Mouse (Mus musculus): ENCODE measurements around the gene Gdf5. TPM values are rescaled to one million over a fixed set of nuclear protein-coding genes. Genes with fewer than 3 reads are reported as not detected.

Gdf5 gene
- 0.17 and 0.36 TPM in 2 replicates for polyA plus RNA-seq (2012; rRNA removed)

GRCm38 (mm10) chr2:155945124-155945523, at the start of gene Gdf5:
Gene Gdf5, minus strand, starts transcription at chr2:155945367.
- Histone ChIP-seq H3K4me1 (ENCODE audit: control insufficient read depth, insufficient read depth, low read length) (no peaks in the 10 kb centered on the region), H3K4me3 (ENCODE audit: insufficient read depth, low read length) (no peak within 1 kb of the TSS), H3K27ac (ENCODE audit: insufficient read depth, low read length) (no peak within 1 kb of the TSS)
- TF ChIP-seq POLR2A (IDR thresholded peaks at IDR 0.05; ENCODE audit: extremely low read depth, insufficient read depth, low read length) (no peak), CTCF (IDR thresholded peaks at IDR 0.05; ENCODE audit: extremely low read depth, insufficient read depth, low read length) (no peak)

- TF ChIP-seq POLR2A (IDR thresholded peaks at IDR 0.05; ENCODE audit: extremely low read depth, insufficient read depth, low read length), result no peak
- Histone ChIP-seq H3K4me1 (ENCODE audit: control insufficient read depth, insufficient read depth, low read length) (no peaks in the 10 kb centered on the region), H3K27ac (ENCODE audit: insufficient read depth, low read length) (no peak overlapping the region), H3K4me3 (ENCODE audit: insufficient read depth, low read length) (no peak overlapping the region)
Observed at GRCm38 (mm10) chr2:155991863-155992321, 46.7 kb upstream of the Gdf5 start.

- TF ChIP-seq CTCF (IDR thresholded peaks at IDR 0.05; ENCODE audit: extremely low read depth, insufficient read depth, low read length), result no peak
- TF ChIP-seq POLR2A (IDR thresholded peaks at IDR 0.05; ENCODE audit: extremely low read depth, insufficient read depth, low read length), result no peak
- H3K27ac ChIP-seq (ENCODE audit: insufficient read depth, low read length), result no peak overlapping the region
- no peak overlapping the region for H3K4me3 ChIP-seq (ENCODE audit: insufficient read depth, low read length)
- no peaks in the 10 kb centered on the region for H3K4me1 ChIP-seq (ENCODE audit: control insufficient read depth, insufficient read depth, low read length)
Observed at GRCm38 (mm10) chr2:155991151-155991550, 46.0 kb upstream of the Gdf5 start.

- Histone ChIP-seq H3K4me3 (ENCODE audit: insufficient read depth, low read length) (no peak overlapping the region), H3K27ac (ENCODE audit: insufficient read depth, low read length) (no peak overlapping the region), H3K4me1 (ENCODE audit: control insufficient read depth, insufficient read depth, low read length) (no peaks in the 10 kb centered on the region)
- TF ChIP-seq CTCF (IDR thresholded peaks at IDR 0.05; ENCODE audit: extremely low read depth, insufficient read depth, low read length) (no peak), POLR2A (IDR thresholded peaks at IDR 0.05; ENCODE audit: extremely low read depth, insufficient read depth, low read length) (no peak)
Observed at GRCm38 (mm10) chr2:155989085-155989484, 43.9 kb upstream of the Gdf5 start.

- no peak for TF ChIP-seq POLR2A (IDR thresholded peaks at IDR 0.05; ENCODE audit: extremely low read depth, insufficient read depth, low read length)
- no peak for TF ChIP-seq CTCF (IDR thresholded peaks at IDR 0.05; ENCODE audit: extremely low read depth, insufficient read depth, low read length)
- Histone ChIP-seq H3K4me3 (ENCODE audit: insufficient read depth, low read length) (no peak overlapping the region), H3K27ac (ENCODE audit: insufficient read depth, low read length) (no peak overlapping the region), H3K4me1 (ENCODE audit: control insufficient read depth, insufficient read depth, low read length) (no peaks in the 10 kb centered on the region)
Observed at GRCm38 (mm10) chr2:155987131-155987530, 42.0 kb upstream of the Gdf5 start.

- no peak for TF ChIP-seq POLR2A (IDR thresholded peaks at IDR 0.05; ENCODE audit: extremely low read depth, insufficient read depth, low read length)
- Histone ChIP-seq H3K4me1 (ENCODE audit: control insufficient read depth, insufficient read depth, low read length) (no peaks in the 10 kb centered on the region), H3K27ac (ENCODE audit: insufficient read depth, low read length) (no peak overlapping the region)
Observed at GRCm38 (mm10) chr2:155985776-155986175, 40.6 kb upstream of the Gdf5 start.

GRCm38 (mm10) chr2:155979328-155979991, 34.3 kb upstream of the Gdf5 start:
- Histone ChIP-seq H3K4me1 (ENCODE audit: control insufficient read depth, insufficient read depth, low read length) (no peaks in the 10 kb centered on the region), H3K27ac (ENCODE audit: insufficient read depth, low read length) (no peak overlapping the region), H3K4me3 (ENCODE audit: insufficient read depth, low read length) (no peak overlapping the region)
- no peak for TF ChIP-seq CTCF (IDR thresholded peaks at IDR 0.05; ENCODE audit: extremely low read depth, insufficient read depth, low read length)
- no peak for TF ChIP-seq POLR2A (IDR thresholded peaks at IDR 0.05; ENCODE audit: extremely low read depth, insufficient read depth, low read length)

More at GRCm38 (mm10) chr2:155985776-155986175, 40.6 kb upstream of the Gdf5 start:
- no peak overlapping the region for H3K4me3 ChIP-seq (ENCODE audit: insufficient read depth, low read length)

- H3K4me1 ChIP-seq (ENCODE audit: control insufficient read depth, insufficient read depth, low read length), result no peaks in the 10 kb centered on the region
- no peak overlapping the region for H3K27ac ChIP-seq (ENCODE audit: insufficient read depth, low read length)
- TF ChIP-seq CTCF (IDR thresholded peaks at IDR 0.05; ENCODE audit: extremely low read depth, insufficient read depth, low read length) (no peak), POLR2A (IDR thresholded peaks at IDR 0.05; ENCODE audit: extremely low read depth, insufficient read depth, low read length) (no peak)
- no peak overlapping the region for H3K4me3 ChIP-seq (ENCODE audit: insufficient read depth, low read length)
Observed at GRCm38 (mm10) chr2:155974087-155974731, 29.0 kb upstream of the Gdf5 start.

GRCm38 (mm10) chr2:155973348-155973747, 28.2 kb upstream of the Gdf5 start:
- TF ChIP-seq POLR2A (IDR thresholded peaks at IDR 0.05; ENCODE audit: extremely low read depth, insufficient read depth, low read length) (no peak), CTCF (IDR thresholded peaks at IDR 0.05; ENCODE audit: extremely low read depth, insufficient read depth, low read length) (no peak)
- no peaks in the 10 kb centered on the region for H3K4me1 ChIP-seq (ENCODE audit: control insufficient read depth, insufficient read depth, low read length)
- H3K4me3 ChIP-seq (ENCODE audit: insufficient read depth, low read length), result no peak overlapping the region
- H3K27ac ChIP-seq (ENCODE audit: insufficient read depth, low read length), result no peak overlapping the region

- Histone ChIP-seq H3K4me3 (ENCODE audit: insufficient read depth, low read length) (no peak overlapping the region), H3K27ac (ENCODE audit: insufficient read depth, low read length) (no peak overlapping the region), H3K4me1 (ENCODE audit: control insufficient read depth, insufficient read depth, low read length) (no peaks in the 10 kb centered on the region)
- no peak for TF ChIP-seq POLR2A (IDR thresholded peaks at IDR 0.05; ENCODE audit: extremely low read depth, insufficient read depth, low read length)
- peak; percentile 45; the same call in 1 of the 2 replicates for TF ChIP-seq CTCF (IDR thresholded peaks at IDR 0.05; ENCODE audit: extremely low read depth, insufficient read depth, low read length)
Observed at GRCm38 (mm10) chr2:155962991-155963390, 17.8 kb upstream of the Gdf5 start.

Data from cortical plate, adult 2 months (tissue).